Mouse (Mus musculus) cortical plate, adult 2 months (tissue): ENCODE measurements around the gene Enthd1.

Experiments used
- CTCF ChIP-seq: fragments of 200-500 bp; IDR thresholded peaks from 2 replicates; pipeline ENCODE4 v1.5.1; 2011; ENCODE audit warnings: mild to moderate bottlenecking, control low read depth, low read length; ENCODE audit not compliant: insufficient read depth; ENCODE audit errors: extremely low read depth
- POLR2A ChIP-seq: fragments of 200-500 bp; IDR thresholded peaks from 2 replicates; pipeline ENCODE4 v1.6.1; 2011; ENCODE audit warnings: mild to moderate bottlenecking, low read length, control low read depth; ENCODE audit not compliant: insufficient read depth; ENCODE audit errors: extremely low read depth

DNA sequence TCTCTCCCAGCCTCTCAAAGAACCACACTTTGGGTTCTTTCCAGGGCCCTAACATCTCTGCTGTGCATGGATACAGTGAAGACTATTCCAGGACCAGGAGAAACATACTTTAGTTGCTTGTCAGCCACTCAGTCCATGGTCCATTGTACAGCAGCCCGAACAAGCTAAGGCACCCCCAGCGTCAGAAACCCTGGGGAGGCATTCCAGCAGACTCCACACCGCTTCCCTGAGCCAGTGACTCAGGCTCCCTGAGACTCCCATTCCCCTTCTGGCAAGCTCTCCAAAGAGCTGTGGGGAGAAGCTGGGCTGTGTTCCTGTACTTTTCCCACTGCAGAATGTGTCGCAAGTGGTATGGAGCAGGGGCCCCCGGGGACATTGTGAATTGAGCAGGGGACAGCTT, 128.0 kb downstream of the Enthd1 start:
- no peak for TF ChIP-seq POLR2A
- no peak for TF ChIP-seq CTCF
